Mouse (Mus musculus): Measurements from ENCODE around the gene Mycbp2.

- TF ChIP-seq POLR2A (IDR thresholded peaks at IDR 0.05; ENCODE audit: insufficient read depth, low read depth, low read length) (no peak), EP300 (IDR thresholded peaks at IDR 0.05; ENCODE audit: insufficient read depth, low read depth, low read length) (no peak), CTCF (IDR thresholded peaks at IDR 0.05) (no peak)
Measured at GRCm38 (mm10) chr14:103095036-103095435, 251.6 kb downstream of the Mycbp2 start.

Data from heart, adult 2 months (tissue).